Mouse (Mus musculus): Measurements from ENCODE around the gene Fbxo40.

- TF ChIP-seq CTCF (IDR thresholded peaks at IDR 0.05; ENCODE audit: extremely low read depth, insufficient read depth, insufficient read length, insufficient replicate concordance): no peak
- TF ChIP-seq POLR2A (IDR thresholded peaks at IDR 0.05; ENCODE audit: low read depth, low read length): no peak
Measured at GRCm38 (mm10) chr16:37031996-37032395, 41.7 kb upstream of the Fbxo40 start.

Measured in spleen, adult 2 months (tissue).